Mouse (Mus musculus) E14TG2a.4 (cell line): ENCODE data around the gene Cntd1.
A peak's percentile ranks its signal among the peaks of the same experiment; 100 is the strongest.

Experiments used
- H3K27me3 ChIP-seq: 2 replicates; pipeline ENCODE4 v1.6.1; 2014; ENCODE audit warnings: low read length, control low read depth; ENCODE audit not compliant: insufficient read depth
- H3K36me3 ChIP-seq: 2 replicates; pipeline ENCODE4 v1.6.1; 2014; ENCODE audit warnings: low read length, control low read depth; ENCODE audit not compliant: insufficient read depth
- H3K4me1 ChIP-seq: replicated peaks from 2 replicates; pipeline ENCODE4 v1.6.1; 2014; ENCODE audit warnings: low read depth, low read length, control low read depth
- H3K4me3 ChIP-seq: replicated peaks from 2 replicates; pipeline ENCODE4 v1.5.1; 2014; ENCODE audit warnings: mild to moderate bottlenecking, low read length
- H3K9me3 ChIP-seq: 2 replicates; pipeline ENCODE4 v1.6.1; 2014; ENCODE audit warnings: low read length, control low read depth
- CTCF ChIP-seq: conservative IDR thresholded peaks from 2 replicates; pipeline ENCODE4 v1.5.1; 2014; ENCODE audit warnings: low read length
- NANOG ChIP-seq: IDR thresholded peaks from 2 replicates; pipeline ENCODE4 v1.6.1; 2014; ENCODE audit warnings: borderline replicate concordance, low read length, mixed read lengths
- POU5F1 ChIP-seq: IDR thresholded peaks from 2 replicates; pipeline ENCODE4 v1.6.1; 2014; ENCODE audit warnings: low read length, borderline replicate concordance

The Cntd1 gene

GRCm38 (mm10) chr11:101275309-101275708 lies 3.5 kb upstream of the Cntd1 start:
- TF ChIP-seq NANOG (no peak), CTCF (no peak), POU5F1 (no peak)

DNA sequence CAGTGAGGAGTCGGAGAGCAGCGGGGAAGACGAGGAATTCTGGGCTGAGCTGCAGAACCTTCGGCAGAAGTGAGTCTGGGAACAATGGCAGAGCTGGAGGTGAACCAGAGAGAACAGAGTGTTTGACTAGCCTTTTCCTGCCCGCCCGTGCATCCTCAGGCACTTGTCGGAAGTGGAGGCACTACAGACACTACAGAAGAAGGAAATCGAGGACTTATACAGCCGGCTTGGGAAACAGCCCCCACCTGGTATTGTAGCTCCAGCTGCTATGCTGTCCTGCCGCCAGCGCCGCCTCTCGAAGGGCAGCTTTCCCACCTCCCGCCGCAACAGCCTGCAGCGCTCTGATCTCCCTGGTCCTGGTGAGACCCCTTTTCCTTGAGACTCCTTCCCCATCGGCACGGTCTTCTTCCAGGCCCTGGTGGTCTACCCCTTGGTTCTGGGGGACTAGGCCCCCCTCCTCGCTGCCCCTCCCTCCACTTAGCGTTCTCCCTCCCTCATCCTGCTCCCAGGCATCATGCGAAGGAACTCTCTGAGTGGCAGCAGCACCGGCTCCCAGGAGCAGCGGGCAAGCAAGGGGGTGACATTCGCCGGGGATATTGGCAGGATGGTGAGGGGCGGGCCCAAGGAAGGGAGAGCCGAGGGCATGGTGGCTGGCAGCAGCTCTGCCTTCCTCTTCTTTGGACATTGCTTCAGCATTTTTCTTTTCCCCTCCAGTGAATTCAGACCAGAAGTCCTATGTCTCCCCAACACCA lies 2.3 kb upstream of the Cntd1 start:
- Histone ChIP-seq H3K4me3 (peak overlapping the region; percentile 96), H3K9me3 (no peaks in the 10 kb centered on the region), H3K4me1 (peaks cover 47% of the 10 kb centered on the region), H3K36me3 (peaks cover 12% of the 10 kb centered on the region), H3K27me3 (peaks cover 55% of the 10 kb centered on the region)
- no peak for TF ChIP-seq NANOG
- no peak for TF ChIP-seq POU5F1
- TF ChIP-seq CTCF, result no peak

More at GRCm38 (mm10) chr11:101275309-101275708, 3.5 kb upstream of the Cntd1 start:
- Histone ChIP-seq H3K27me3 (peaks cover 60% of the 10 kb centered on the region), H3K9me3 (no peaks in the 10 kb centered on the region), H3K4me3 (no peak overlapping the region), H3K36me3 (peaks cover 12% of the 10 kb centered on the region), H3K4me1 (peaks cover 47% of the 10 kb centered on the region)

DNA sequence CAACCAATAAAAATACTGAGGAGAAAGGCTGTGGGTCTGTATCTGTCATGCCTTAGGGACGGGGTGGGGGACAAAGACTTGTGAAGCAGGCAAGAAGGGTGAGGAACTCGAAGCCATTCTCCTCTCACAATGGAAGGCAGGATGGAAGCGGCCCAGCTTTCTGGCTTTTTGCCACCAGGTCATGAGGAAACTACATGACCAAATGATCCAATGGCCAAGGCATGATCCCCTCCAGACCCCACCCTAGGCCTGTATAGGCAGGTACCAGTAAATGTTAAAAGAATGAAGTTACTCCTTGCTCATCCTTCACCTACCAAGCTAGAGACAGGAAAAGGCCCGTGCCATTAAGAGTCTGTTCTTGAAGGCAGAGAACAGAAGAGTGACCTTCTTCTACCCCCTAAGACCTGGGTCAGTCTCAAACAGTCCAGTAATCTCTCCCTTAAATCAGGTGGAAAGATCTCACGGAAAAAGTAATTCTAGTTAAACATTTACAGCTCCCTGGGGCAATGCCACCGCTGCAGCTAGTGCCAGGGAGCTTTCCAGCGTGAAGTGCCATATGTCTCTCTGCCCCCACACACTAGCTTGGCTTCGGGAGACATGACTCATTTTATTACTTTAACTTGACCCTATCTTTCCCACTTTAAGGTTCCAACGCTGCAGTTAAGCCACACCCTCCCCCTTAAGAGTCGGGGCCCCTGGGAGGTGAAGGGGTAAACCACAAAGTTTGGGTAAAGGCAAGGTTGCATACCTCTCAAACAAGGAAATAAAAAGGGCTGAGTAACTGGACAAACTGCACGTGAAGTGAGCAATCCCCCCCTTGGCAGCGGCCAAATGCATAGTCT lies 1.2 kb upstream of the Cntd1 start:
- TF ChIP-seq NANOG (no peak), CTCF (no peak), POU5F1 (no peak)
- Histone ChIP-seq H3K36me3 (peaks cover 12% of the 10 kb centered on the region), H3K4me1 (peaks cover 47% of the 10 kb centered on the region), H3K27me3 (peaks cover 52% of the 10 kb centered on the region), H3K4me3 (peak overlapping the region; percentile 96), H3K9me3 (no peaks in the 10 kb centered on the region)

DNA sequence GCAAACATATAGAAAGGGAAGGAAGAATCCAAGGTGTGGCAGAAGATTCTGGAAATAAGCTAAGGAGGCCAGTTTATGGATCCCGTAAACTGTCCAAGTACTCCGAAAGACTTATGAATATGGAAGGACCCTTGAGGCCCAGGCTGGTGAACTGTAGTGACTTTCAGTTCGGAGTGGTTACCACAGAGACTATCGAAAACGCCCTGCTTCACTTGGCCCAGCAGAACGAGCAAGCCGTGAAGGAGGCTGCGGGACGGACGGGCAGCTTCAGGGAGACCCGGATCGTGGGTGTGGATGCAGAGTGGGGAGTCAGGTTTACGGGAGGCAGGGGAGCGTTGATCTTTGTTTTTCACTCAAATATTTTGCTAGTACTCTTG lies 369 bp downstream of the Cntd1 start:
- H3K27me3 ChIP-seq, result peaks cover 44% of the 10 kb centered on the region
- peaks cover 22% of the 10 kb centered on the region for H3K36me3 ChIP-seq
- H3K4me1 ChIP-seq, result peaks cover 62% of the 10 kb centered on the region
- TF ChIP-seq POU5F1 (no peak), CTCF (no peak), NANOG (no peak)
- H3K9me3 ChIP-seq, result no peaks in the 10 kb centered on the region
- H3K4me3 ChIP-seq, result peak overlapping the region; percentile 96

DNA sequence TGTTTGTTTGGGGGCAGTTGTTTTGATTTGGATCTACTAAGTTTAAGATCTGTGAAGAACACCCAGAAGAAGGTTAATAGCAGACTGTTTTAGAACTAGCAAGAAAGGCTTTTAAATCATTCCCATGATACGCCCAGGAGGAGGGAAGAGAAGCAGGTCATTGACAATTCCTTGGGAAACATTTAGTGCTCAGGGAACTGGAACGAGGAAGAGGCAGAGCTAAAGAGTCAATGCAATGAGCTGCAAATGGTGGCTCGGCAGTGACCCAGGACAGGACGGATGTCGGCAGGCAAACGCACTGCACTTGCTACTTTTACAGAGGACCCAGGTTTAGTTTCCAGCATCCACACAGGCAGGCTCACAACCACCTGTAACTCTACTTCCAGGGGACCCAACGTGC lies 2.0 kb downstream of the Cntd1 start:
- peaks cover 52% of the 10 kb centered on the region for H3K4me1 ChIP-seq

DNA sequence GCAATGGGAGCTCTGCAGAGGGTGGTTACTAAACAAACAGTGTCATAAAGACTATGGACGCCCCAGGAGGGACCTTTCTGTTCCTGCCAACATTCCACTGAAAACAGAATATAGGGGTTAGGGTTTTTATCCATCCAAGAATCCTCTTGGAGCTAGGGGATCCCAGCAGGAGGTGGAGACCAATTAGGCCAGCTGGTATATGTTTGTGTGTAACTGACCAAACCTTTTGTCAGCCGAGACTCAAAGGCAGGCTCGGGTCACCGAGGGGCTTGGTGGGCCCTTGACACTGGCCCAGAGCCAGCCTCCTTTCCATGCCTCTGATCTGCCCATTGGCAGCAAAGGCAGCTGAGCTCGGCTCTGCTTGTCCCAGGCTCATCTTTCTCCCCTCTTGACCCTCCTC lies 4.1 kb downstream of the Cntd1 start:
- H3K4me3 ChIP-seq, result no peak overlapping the region
- H3K4me1 ChIP-seq, result peaks cover 31% of the 10 kb centered on the region
- H3K36me3 ChIP-seq, result peaks cover 38% of the 10 kb centered on the region
- no peaks in the 10 kb centered on the region for H3K9me3 ChIP-seq
- no peak for TF ChIP-seq NANOG
- TF ChIP-seq CTCF, result no peak
- TF ChIP-seq POU5F1, result no peak
- peaks cover 18% of the 10 kb centered on the region for H3K27me3 ChIP-seq

More for the DNA sequence above, 2.0 kb downstream of the Cntd1 start:
- Histone ChIP-seq H3K9me3 (no peaks in the 10 kb centered on the region), H3K4me3 (no peak overlapping the region), H3K36me3 (peaks cover 34% of the 10 kb centered on the region), H3K27me3 (peaks cover 32% of the 10 kb centered on the region)
- TF ChIP-seq CTCF (no peak), NANOG (no peak), POU5F1 (no peak)

DNA sequence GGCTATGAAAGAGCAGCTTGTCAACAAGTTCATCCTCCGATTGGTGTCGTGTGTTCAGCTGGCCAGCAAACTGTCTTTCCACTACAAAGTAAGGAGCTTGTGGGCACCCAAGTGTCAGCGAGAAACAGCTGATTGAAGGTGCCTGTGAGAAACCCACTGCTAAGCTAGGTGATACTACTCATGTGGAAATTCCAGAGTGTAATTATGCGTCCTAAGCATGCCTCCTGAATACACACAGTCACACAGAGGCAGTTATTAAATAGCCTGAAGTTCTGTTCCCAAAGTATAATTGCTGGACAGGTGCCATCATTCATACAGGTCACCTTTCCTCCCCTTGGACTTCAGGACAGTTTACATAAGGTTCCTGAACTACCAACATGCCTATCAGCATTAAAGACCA lies 5.0 kb downstream of the Cntd1 start:
- H3K9me3 ChIP-seq, result no peaks in the 10 kb centered on the region
- peaks cover 18% of the 10 kb centered on the region for H3K27me3 ChIP-seq
- H3K36me3 ChIP-seq, result peaks cover 47% of the 10 kb centered on the region
- TF ChIP-seq NANOG, result no peak
- no peak for TF ChIP-seq POU5F1
- no peak for TF ChIP-seq CTCF
- H3K4me3 ChIP-seq, result no peak overlapping the region
- H3K4me1 ChIP-seq, result peaks cover 27% of the 10 kb centered on the region

GRCm38 (mm10) chr11:101287306-101287705 lies 8.5 kb downstream of the Cntd1 start:
- Histone ChIP-seq H3K4me1 (peaks cover 15% of the 10 kb centered on the region), H3K9me3 (no peaks in the 10 kb centered on the region), H3K36me3 (peaks cover 82% of the 10 kb centered on the region), H3K4me3 (no peak overlapping the region), H3K27me3 (no peaks in the 10 kb centered on the region)
- TF ChIP-seq POU5F1 (no peak), NANOG (no peak), CTCF (no peak)
